Mouse (Mus musculus) erythroblast, embryonic 14.5 days (primary cell): ENCODE measurements around the gene Flt4. TPM values are rescaled to one million over a fixed set of nuclear protein-coding genes. Genes with fewer than 3 reads are reported as not detected.

ENCODE experiments used
- H3K27me3 ChIP-seq: 2 replicates; pipeline ENCODE4 v1.6.1; 2012; ENCODE audit warnings: inconsistent platforms; ENCODE audit not compliant: control insufficient read depth
- H3K36me3 ChIP-seq: 2 replicates; pipeline ENCODE4 v1.6.1; 2012; ENCODE audit warnings: mild to moderate bottlenecking, inconsistent platforms; ENCODE audit not compliant: control insufficient read depth
- H3K4me1 ChIP-seq: 2 replicates; pipeline ENCODE4 v1.6.1; 2012; ENCODE audit warnings: inconsistent platforms; ENCODE audit not compliant: control insufficient read depth
- H3K4me3 ChIP-seq: replicated peaks from 2 replicates; pipeline ENCODE3; 2012; ENCODE audit warnings: moderate library complexity, mild to moderate bottlenecking, inconsistent platforms
- H3K9me3 ChIP-seq: 2 replicates; pipeline ENCODE4 v1.6.1; 2012; ENCODE audit warnings: low read length, inconsistent platforms, mixed read lengths; ENCODE audit not compliant: control insufficient read depth
- GATA1 ChIP-seq: IDR thresholded peaks from 2 replicates; pipeline ENCODE4 v1.6.1; 2012; ENCODE audit warnings: low read length, inconsistent platforms, mixed read lengths
- TAL1 ChIP-seq: IDR thresholded peaks from 3 replicates; pipeline ENCODE4 v1.6.1; 2012; ENCODE audit warnings: low read length, inconsistent platforms, mixed read lengths
- polyA plus RNA-seq: library from polyadenylated mRNA; stranded (reverse); fragments of >175 nt; gene quantifications from 2 replicates; pipeline ENCODE4 v1.2.3, GENCODE M21; 2012

Flt4 gene
- polyA plus RNA-seq, 1 experiment, result 0.04 TPM

DNA sequence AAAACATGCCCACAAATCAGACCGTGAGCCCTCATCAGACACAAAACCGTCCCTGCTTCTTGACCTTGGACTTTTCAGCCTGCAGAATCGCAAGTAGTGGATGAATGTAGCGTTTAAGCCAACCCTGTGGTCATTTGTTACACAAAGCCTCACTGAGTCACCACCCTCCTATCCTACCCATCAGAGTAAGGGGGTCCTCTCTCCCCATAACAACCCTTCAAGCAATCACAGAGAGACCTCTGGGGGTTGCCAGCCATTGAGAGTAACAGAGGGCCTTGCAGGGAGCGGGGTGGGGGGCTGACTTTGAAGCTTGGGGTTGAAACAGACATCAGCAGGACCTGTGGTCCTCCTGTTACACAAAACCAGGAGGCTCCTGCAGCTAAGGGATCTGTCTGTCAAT, 45.6 kb downstream of the Flt4 start:
- Histone ChIP-seq H3K4me3 (no peak overlapping the region), H3K4me1 (peaks cover 36% of the 10 kb centered on the region), H3K36me3 (no peaks in the 10 kb centered on the region), H3K9me3 (peaks cover 5% of the 10 kb centered on the region; the same call in 1 of the 2 replicates), H3K27me3 (no peaks in the 10 kb centered on the region)
- no peak for TF ChIP-seq GATA1
- TF ChIP-seq TAL1, result no peak

DNA sequence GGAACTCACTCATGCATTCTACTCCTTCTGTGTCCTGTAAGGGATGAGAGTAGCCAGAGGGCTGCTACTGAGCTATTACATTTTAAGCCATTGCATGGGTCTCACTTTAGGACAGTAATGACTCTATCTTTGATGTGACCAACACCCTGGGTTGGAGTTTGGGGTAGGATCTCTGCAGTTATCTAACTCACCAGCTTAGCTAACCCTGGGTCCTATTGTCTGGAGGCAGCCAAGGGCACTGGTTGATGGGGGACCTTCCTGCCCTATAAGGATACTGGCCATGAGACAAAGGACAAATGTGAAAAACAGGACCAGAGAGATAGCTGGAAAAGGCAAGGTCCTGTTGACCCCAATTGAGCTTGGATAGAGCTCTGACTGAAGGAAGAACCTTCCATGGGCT, 46.4 kb downstream of the Flt4 start:
- no peaks in the 10 kb centered on the region for H3K36me3 ChIP-seq
- TF ChIP-seq TAL1 (no peak), GATA1 (no peak)
- H3K4me1 ChIP-seq, result peaks cover 29% of the 10 kb centered on the region
- peaks cover 5% of the 10 kb centered on the region; the same call in 1 of the 2 replicates for H3K9me3 ChIP-seq
- no peak overlapping the region for H3K4me3 ChIP-seq
- no peaks in the 10 kb centered on the region for H3K27me3 ChIP-seq

DNA sequence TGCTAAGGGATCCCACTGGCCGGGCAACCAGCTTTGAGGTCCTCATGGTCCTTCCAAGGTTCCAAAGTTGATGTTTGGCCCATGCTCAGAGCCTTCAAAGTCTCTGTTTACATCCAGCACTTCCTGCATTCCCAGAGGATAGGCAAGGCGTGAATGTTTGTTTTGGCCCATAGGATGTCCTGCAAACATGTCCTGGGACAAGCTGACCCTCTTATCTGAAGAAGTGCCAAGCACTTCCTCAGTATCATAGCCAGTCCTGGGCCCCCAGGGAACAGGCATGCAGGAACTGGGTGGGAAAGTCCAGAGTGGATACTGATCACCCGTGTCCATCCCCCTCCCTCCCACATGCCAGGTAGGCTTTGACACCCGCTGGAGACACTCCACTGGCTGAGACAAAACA, 49.0 kb downstream of the Flt4 start:
- Histone ChIP-seq H3K4me1 (peaks cover 4% of the 10 kb centered on the region), H3K36me3 (no peaks in the 10 kb centered on the region), H3K9me3 (peaks cover 5% of the 10 kb centered on the region; the same call in 1 of the 2 replicates), H3K4me3 (no peak overlapping the region), H3K27me3 (peaks cover 5% of the 10 kb centered on the region)
- TF ChIP-seq GATA1, result no peak
- TF ChIP-seq TAL1, result no peak

DNA sequence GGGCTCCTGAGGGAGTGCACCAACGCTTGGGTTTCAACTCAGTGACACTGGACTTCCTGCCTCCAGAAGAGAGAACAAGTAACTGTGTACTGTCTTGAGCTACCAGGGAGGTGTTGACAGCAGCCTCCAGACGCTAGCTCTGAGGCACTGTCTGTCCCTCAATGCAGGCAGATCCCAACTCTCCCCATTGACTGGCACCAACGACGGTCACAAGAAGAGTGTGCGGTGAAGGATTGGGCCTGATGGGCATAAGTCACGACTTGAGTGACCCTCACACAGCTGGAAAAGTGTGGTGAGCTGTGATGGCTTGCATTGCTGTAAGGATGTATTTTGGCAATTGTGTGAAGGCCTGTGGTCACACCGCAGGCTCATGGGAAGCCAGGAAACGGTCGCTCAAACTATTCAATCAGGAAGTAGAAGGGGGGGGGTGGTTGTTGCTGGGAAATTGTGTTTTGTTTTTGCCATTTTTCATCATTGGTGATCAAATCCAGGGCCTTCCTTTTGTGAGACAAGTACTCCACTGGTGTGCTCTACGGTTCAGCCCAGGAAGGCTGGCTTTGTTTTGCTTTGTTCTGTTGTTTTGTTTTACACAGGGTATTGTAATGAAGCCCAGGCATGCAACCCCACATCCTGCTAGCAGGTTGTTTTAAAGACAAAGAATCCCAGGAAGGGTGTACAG, 49.9 kb downstream of the Flt4 start:
- H3K36me3 ChIP-seq, result no peaks in the 10 kb centered on the region
- H3K4me3 ChIP-seq, result no peak overlapping the region
- peaks cover 5% of the 10 kb centered on the region; the same call in 1 of the 2 replicates for H3K9me3 ChIP-seq
- H3K27me3 ChIP-seq, result peaks cover 5% of the 10 kb centered on the region
- no peak for TF ChIP-seq TAL1
- H3K4me1 ChIP-seq, result peaks cover 2% of the 10 kb centered on the region

DNA sequence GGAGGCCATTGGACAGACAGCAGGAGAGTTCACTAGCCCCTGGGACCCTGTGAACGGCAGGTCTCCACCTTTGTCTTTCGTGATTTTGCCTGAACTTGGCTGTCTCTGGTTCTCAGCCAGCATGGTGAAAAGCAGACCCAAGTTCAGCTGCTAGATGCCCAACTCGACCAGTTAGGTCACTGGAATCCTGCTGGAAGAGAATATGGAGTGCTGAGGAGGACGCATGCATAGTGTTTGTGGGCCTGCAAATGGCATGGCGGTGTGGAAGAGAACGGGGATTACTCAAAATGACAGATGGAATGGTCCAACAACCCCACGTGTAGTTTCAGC, 50.4 kb downstream of the Flt4 start:
- peaks cover 2% of the 10 kb centered on the region for H3K4me1 ChIP-seq
- H3K36me3 ChIP-seq, result no peaks in the 10 kb centered on the region
- H3K9me3 ChIP-seq, result peaks cover 2% of the 10 kb centered on the region; the same call in 1 of the 2 replicates
- TF ChIP-seq TAL1, result no peak
- no peak for TF ChIP-seq GATA1
- peaks cover 5% of the 10 kb centered on the region for H3K27me3 ChIP-seq
- H3K4me3 ChIP-seq, result no peak overlapping the region

DNA sequence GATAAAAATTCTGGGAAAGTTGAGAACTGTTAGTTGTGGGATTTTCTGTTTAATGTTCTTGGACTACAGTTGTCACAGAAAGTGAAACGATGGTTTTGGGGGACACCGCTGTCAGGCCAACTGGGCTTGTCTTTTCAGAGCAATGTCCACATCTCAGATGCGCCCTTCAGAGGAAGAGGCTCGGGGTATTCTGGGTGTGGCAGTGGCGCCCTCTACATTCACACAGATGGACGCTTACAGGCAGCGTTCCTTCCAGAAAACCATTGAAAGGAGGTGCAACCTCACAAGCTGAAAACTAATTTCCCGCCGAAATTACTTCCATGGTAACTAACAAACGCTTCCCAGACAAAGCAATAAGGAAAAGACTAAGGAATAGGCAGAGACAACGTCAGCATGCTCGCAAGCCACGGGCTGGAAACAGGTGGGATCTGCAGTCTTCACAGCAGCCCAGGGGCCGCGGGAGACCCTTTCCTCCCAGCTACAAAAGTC, 53.3 kb downstream of the Flt4 start:
- no peak for TF ChIP-seq TAL1
- TF ChIP-seq GATA1, result no peak
- no peak overlapping the region for H3K4me3 ChIP-seq
- 0 out of 2 replicates have a peak, but pooled peaks cover 2% of the 10 kb centered on the region for H3K36me3 ChIP-seq
- H3K9me3 ChIP-seq, result no peaks in the 10 kb centered on the region
- peaks cover 5% of the 10 kb centered on the region for H3K27me3 ChIP-seq
- peaks cover 5% of the 10 kb centered on the region for H3K4me1 ChIP-seq

DNA sequence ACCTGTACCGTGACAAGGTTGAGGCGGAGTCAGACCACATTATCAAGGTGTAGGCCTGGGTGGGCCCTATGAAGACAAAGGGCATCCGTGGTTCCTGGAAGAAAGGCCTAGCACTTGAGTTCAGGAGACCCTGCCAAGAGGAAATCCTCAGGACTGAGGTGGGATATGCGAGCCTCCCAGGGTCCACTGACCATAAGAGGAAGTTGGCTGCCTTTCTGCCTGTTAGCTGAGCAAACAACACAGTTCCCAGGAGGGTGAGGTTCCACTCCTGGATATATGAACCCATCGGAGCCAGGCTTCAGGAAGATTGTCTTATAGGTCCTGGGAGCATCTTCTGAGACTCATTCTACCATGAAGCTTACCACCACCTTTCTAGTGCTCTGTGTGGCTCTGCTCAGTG, 54.2 kb downstream of the Flt4 start, which contains the start of gene Scgb3a1:
Gene Scgb3a1 (plus strand): TSS at position 301 of the 400 bp plus-strand sequence.
- Histone ChIP-seq H3K4me1 (peaks cover 5% of the 10 kb centered on the region), H3K9me3 (no peaks in the 10 kb centered on the region)
- TF ChIP-seq TAL1 (no peak), GATA1 (no peak)

DNA sequence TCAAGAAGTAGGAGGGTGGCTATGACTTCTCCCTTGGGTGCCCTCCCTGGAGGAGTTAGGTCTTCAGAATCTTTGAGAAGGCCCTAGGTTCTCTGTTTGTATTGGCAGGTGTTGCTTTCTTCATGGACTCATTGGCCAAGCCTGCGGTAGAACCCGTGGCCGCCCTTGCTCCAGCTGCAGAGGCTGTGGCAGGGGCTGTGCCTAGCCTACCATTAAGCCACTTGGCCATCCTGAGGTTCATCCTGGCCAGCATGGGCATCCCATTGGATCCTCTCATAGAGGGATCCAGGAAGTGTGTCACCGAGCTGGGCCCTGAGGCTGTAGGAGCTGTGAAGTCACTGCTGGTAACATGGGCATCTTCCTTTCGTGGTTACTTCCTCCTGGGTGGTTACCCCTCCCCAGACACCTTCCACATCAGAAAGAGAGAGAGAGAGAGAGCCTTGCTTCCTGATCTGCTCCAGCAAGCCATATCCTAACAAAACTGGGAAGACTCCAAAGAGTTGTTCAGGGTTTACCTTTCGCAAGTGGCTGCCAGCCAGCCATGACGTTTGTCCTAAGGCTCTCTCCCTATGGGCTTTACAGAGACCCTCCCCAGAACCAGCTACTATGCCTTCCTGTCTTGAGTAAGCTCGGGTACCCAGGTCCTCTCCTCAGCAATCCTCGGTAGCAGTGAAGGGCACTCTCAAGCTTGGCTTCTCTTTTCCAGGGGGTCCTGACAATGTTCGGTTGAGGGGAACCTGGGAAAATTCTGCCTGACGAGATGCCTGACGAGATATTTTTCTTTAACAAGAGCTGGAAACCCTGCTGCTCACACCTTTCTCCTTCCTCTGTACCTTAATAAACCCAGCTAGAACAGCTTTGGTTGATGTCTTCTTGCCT, 55.4 kb downstream of the Flt4 start:
- peaks cover 3% of the 10 kb centered on the region for H3K4me1 ChIP-seq
- TF ChIP-seq GATA1 (no peak), TAL1 (no peak)
- H3K36me3 ChIP-seq, result peaks cover 18% of the 10 kb centered on the region
- peaks cover 5% of the 10 kb centered on the region for H3K27me3 ChIP-seq
- H3K4me3 ChIP-seq, result no peak overlapping the region
- no peaks in the 10 kb centered on the region for H3K9me3 ChIP-seq

More for the DNA sequence above, 54.2 kb downstream of the Flt4 start, which contains the start of gene Scgb3a1:
- H3K27me3 ChIP-seq, result peaks cover 5% of the 10 kb centered on the region
- H3K4me3 ChIP-seq, result no peak within 1 kb of the TSS
- H3K36me3 ChIP-seq, result peaks cover 7% of the 10 kb centered on the region

DNA sequence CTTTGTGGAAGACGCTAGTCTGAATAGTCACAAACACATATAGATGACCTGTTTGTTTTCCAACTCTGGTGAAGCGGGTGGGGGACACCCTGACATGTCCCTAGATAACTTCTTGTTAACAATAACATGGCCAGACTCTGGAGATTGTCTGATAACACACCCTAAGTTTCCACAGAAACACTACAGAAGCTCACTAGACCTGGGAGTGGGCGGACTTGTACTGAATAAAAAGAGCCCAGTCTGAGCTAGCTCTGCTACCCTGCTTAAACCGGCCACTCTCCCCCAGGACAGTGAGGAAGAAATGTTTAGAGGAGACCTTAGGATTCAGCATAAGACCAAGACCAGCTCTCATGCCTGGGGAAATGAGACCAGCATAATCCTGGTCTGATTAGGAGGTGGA, 56.4 kb downstream of the Flt4 start:
- peaks cover 3% of the 10 kb centered on the region for H3K4me1 ChIP-seq
- H3K27me3 ChIP-seq, result peaks cover 5% of the 10 kb centered on the region
- H3K9me3 ChIP-seq, result no peaks in the 10 kb centered on the region
- H3K4me3 ChIP-seq, result no peak overlapping the region
- peaks cover 27% of the 10 kb centered on the region for H3K36me3 ChIP-seq
- TF ChIP-seq GATA1 (no peak), TAL1 (no peak)
